Mouse (Mus musculus): Measurements from ENCODE around the gene Sh3bgrl2. TPM values are rescaled to one million over a fixed set of nuclear protein-coding genes. Genes with fewer than 3 reads are reported as not detected.

The Sh3bgrl2 gene
- polyA plus RNA-seq, 1 experiment, result 4.0 TPM

DNA sequence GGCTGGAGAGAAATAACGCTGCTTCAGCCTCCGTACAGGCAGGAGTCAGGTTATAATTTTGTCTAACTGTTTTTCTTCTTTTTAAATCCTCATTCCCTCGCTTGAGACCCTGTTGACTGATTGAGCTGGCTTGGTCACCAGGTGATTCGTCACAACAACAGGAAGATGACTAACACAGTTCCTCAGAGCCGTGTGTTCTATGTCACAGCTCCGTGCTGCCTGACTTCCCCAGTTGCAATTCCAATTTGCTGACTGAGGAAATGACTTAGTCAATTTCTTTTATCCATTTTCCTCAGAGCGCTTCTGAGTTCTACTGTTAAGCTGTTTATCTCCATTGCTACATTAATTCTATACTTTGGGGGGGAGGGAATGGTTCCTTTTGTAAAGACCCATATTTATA is 1.8 kb upstream of the Sh3bgrl2 start:
- H3K4me2 ChIP-seq (ENCODE audit: low read depth), result no peak overlapping the region
- H3K27me3 ChIP-seq (ENCODE audit: control insufficient read depth, insufficient read depth, insufficient read length), result no peaks in the 10 kb centered on the region
- no peak overlapping the region for H3K4me3 ChIP-seq
- no peaks in the 10 kb centered on the region for H3K36me3 ChIP-seq (ENCODE audit: control insufficient read depth, insufficient read depth)
- H3ac ChIP-seq (ENCODE audit: control insufficient read depth, insufficient read length), result no peak overlapping the region
- no peak for TF ChIP-seq TCF3 (IDR thresholded peaks at IDR 0.05; ENCODE audit: insufficient read length, low read depth)
- TF ChIP-seq POLR2A (IDR thresholded peaks at IDR 0.05; ENCODE audit: insufficient read length, low read depth), result no peak
- no peak for TF ChIP-seq MYOG (IDR thresholded peaks at IDR 0.05; ENCODE audit: control insufficient read depth in 1 of 3, insufficient read depth in 1 of 3, insufficient read length in 2 of 3, low read depth in 2 of 3)
- no peak for TF ChIP-seq POLR2AphosphoS2 (IDR thresholded peaks at IDR 0.05; ENCODE audit: insufficient read length, low read depth)
- H3K79me2 ChIP-seq (ENCODE audit: control insufficient read depth, insufficient read depth), result no peaks in the 10 kb centered on the region

DNA sequence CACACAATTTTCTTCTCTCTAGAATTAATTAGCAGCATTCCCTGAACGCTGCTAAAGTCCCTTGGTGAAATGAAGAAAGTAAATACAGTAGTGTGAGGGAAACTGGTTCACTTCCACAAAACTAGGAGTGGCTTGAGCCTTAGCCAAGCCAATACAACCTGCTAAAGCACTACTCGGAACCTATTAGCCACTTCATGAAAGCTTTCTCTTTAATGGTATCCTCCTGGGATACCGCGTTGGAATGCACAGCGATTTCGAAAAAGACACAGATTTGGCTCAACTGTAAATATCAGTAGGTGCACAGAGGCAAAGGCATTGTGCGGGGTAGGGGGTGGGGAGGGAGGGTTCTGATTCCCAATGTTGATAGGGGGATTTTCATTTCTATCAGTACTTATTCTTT is 898 bp upstream of the Sh3bgrl2 start:
- Histone ChIP-seq H3ac (ENCODE audit: control insufficient read depth, insufficient read length) (no peak overlapping the region), H3K4me2 (ENCODE audit: low read depth) (no peak overlapping the region), H3K36me3 (ENCODE audit: control insufficient read depth, insufficient read depth) (no peaks in the 10 kb centered on the region), H3K79me2 (ENCODE audit: control insufficient read depth, insufficient read depth) (no peaks in the 10 kb centered on the region), H3K27me3 (ENCODE audit: control insufficient read depth, insufficient read depth, insufficient read length) (no peaks in the 10 kb centered on the region), H3K4me3 (peak overlapping the region; percentile 38)
- TF ChIP-seq POLR2AphosphoS2 (IDR thresholded peaks at IDR 0.05; ENCODE audit: insufficient read length, low read depth) (no peak), CEBPB (IDR thresholded peaks at IDR 0.05; ENCODE audit: insufficient read depth, poor library complexity, severe bottlenecking) (no peak), TCF12 (IDR thresholded peaks at IDR 0.05; ENCODE audit: insufficient read depth, poor library complexity, severe bottlenecking) (no peak), POLR2A (IDR thresholded peaks at IDR 0.05; ENCODE audit: insufficient read length, low read depth) (no peak), MAX (IDR thresholded peaks at IDR 0.05; ENCODE audit: low read depth) (no peak), TCF3 (IDR thresholded peaks at IDR 0.05; ENCODE audit: insufficient read length, low read depth) (no peak), REST (IDR thresholded peaks at IDR 0.05; ENCODE audit: insufficient read depth, insufficient read length) (no peak), E2F4 (IDR thresholded peaks at IDR 0.05; ENCODE audit: insufficient read depth) (no peak), USF1 (IDR thresholded peaks at IDR 0.05; ENCODE audit: low read depth) (no peak), MYOD1 (IDR thresholded peaks at IDR 0.05; ENCODE audit: control insufficient read depth in 1 of 3, insufficient read length in 2 of 3, low read depth in 2 of 3) (no peak), MYOG (IDR thresholded peaks at IDR 0.05; ENCODE audit: control insufficient read depth in 1 of 3, insufficient read depth in 1 of 3, insufficient read length in 2 of 3, low read depth in 2 of 3) (no peak), SRF (IDR thresholded peaks at IDR 0.05; ENCODE audit: control insufficient read depth, insufficient read length, low read depth) (no peak)

DNA sequence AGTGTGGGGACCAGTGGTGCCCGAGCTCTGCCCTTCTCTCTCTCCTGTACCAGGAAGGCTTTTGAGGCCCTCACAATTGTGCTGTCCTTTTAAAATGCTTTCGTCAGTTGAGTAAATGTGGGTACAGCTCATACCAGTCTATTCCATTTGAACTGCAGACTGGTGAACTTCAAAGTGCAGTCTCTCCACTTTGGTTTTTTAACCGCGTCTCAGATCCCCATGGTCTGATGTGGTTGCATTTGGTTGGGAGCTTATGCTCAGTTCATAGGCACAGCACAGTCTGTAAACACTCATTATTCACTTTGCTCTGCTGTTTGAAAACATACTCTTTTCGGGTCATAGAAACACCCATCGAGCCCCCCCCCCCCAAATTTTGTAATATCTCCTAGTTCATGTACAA is 1.7 kb downstream of the Sh3bgrl2 start:
- Histone ChIP-seq H3K36me3 (ENCODE audit: control insufficient read depth, insufficient read depth) (no peaks in the 10 kb centered on the region), H3ac (ENCODE audit: control insufficient read depth, insufficient read length) (no peak overlapping the region), H3K4me2 (ENCODE audit: low read depth) (peak overlapping the region; percentile 74), H3K27me3 (ENCODE audit: control insufficient read depth, insufficient read depth, insufficient read length) (no peaks in the 10 kb centered on the region), H3K4me3 (no peak overlapping the region), H3K79me2 (ENCODE audit: control insufficient read depth, insufficient read depth) (no peaks in the 10 kb centered on the region)
- TF ChIP-seq CEBPB (IDR thresholded peaks at IDR 0.05; ENCODE audit: insufficient read depth, poor library complexity, severe bottlenecking), result no peak
- TF ChIP-seq MYOD1 (IDR thresholded peaks at IDR 0.05; ENCODE audit: control insufficient read depth in 1 of 3, insufficient read length in 2 of 3, low read depth in 2 of 3), result no peak
- no peak for TF ChIP-seq SRF (IDR thresholded peaks at IDR 0.05; ENCODE audit: control insufficient read depth, insufficient read length, low read depth)
- TF ChIP-seq POLR2AphosphoS2 (IDR thresholded peaks at IDR 0.05; ENCODE audit: insufficient read length, low read depth), result no peak
- no peak for TF ChIP-seq REST (IDR thresholded peaks at IDR 0.05; ENCODE audit: insufficient read depth, insufficient read length)
- no peak for TF ChIP-seq MAX (IDR thresholded peaks at IDR 0.05; ENCODE audit: low read depth)
- no peak for TF ChIP-seq USF1 (IDR thresholded peaks at IDR 0.05; ENCODE audit: low read depth)
- no peak for TF ChIP-seq TCF3 (IDR thresholded peaks at IDR 0.05; ENCODE audit: insufficient read length, low read depth)
- TF ChIP-seq MYOG (IDR thresholded peaks at IDR 0.05; ENCODE audit: control insufficient read depth in 1 of 3, insufficient read depth in 1 of 3, insufficient read length in 2 of 3, low read depth in 2 of 3), result no peak
- TF ChIP-seq POLR2A (IDR thresholded peaks at IDR 0.05; ENCODE audit: insufficient read length, low read depth), result no peak
- TF ChIP-seq E2F4 (IDR thresholded peaks at IDR 0.05; ENCODE audit: insufficient read depth), result no peak
- no peak for TF ChIP-seq TCF12 (IDR thresholded peaks at IDR 0.05; ENCODE audit: insufficient read depth, poor library complexity, severe bottlenecking)

DNA sequence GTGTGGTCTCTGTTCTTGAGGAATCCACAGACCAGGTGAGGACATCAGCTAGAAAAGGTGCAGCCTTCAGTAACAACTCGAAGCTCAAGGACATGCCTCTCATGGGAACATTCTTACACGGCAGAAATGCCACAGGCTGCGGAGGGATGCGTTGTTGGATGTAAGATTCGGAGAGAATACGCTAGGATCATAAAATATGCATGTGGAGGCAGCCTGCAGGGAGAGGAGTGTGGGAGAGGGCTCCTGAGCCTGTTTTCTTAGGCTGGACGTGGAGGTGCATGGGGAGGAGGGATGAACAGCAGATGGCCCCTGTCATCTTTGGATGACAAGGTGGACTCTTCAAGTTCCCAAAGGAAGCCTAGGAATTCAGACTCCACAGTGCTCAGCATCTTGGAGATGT is 3.0 kb downstream of the Sh3bgrl2 start:
- H3K4me2 ChIP-seq (ENCODE audit: low read depth), result no peak overlapping the region
- no peaks in the 10 kb centered on the region for H3K27me3 ChIP-seq (ENCODE audit: control insufficient read depth, insufficient read depth, insufficient read length)
- H3K79me2 ChIP-seq (ENCODE audit: control insufficient read depth, insufficient read depth), result no peaks in the 10 kb centered on the region
- no peak overlapping the region for H3K4me3 ChIP-seq
- TF ChIP-seq MYOD1 (IDR thresholded peaks at IDR 0.05; ENCODE audit: control insufficient read depth in 1 of 3, insufficient read length in 2 of 3, low read depth in 2 of 3) (no peak), POLR2A (IDR thresholded peaks at IDR 0.05; ENCODE audit: insufficient read length, low read depth) (no peak), MAX (IDR thresholded peaks at IDR 0.05; ENCODE audit: low read depth) (no peak), POLR2AphosphoS2 (IDR thresholded peaks at IDR 0.05; ENCODE audit: insufficient read length, low read depth) (no peak), E2F4 (IDR thresholded peaks at IDR 0.05; ENCODE audit: insufficient read depth) (no peak), USF1 (IDR thresholded peaks at IDR 0.05; ENCODE audit: low read depth) (no peak), MYOG (IDR thresholded peaks at IDR 0.05; ENCODE audit: control insufficient read depth in 1 of 3, insufficient read depth in 1 of 3, insufficient read length in 2 of 3, low read depth in 2 of 3) (no peak), CEBPB (IDR thresholded peaks at IDR 0.05; ENCODE audit: insufficient read depth, poor library complexity, severe bottlenecking) (no peak), TCF3 (IDR thresholded peaks at IDR 0.05; ENCODE audit: insufficient read length, low read depth) (no peak), SRF (IDR thresholded peaks at IDR 0.05; ENCODE audit: control insufficient read depth, insufficient read length, low read depth) (no peak), REST (IDR thresholded peaks at IDR 0.05; ENCODE audit: insufficient read depth, insufficient read length) (no peak)
- H3K36me3 ChIP-seq (ENCODE audit: control insufficient read depth, insufficient read depth), result no peaks in the 10 kb centered on the region
- no peak overlapping the region for H3ac ChIP-seq (ENCODE audit: control insufficient read depth, insufficient read length)

DNA sequence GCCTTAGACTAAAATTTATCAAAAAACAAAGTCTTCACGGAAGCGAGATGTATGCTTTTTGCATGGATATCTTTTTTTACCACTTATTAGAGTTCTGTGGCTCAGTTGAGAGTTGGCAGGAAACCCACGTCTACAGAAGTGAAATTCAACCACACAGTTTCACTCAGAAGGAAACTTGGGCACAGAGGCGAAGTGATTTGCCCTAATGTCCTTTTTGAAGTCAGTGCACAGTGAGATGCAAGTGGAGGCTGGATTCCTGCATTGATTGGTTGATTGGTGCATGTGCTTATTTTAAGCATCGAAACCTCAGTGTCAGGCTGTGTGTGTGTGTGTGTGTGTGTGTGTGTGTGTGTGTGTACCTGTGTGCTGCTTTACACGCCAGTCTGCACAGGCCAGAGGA is 3.5 kb downstream of the Sh3bgrl2 start:
- H3K36me3 ChIP-seq (ENCODE audit: control insufficient read depth, insufficient read depth), result no peaks in the 10 kb centered on the region
- TF ChIP-seq MAX (IDR thresholded peaks at IDR 0.05; ENCODE audit: low read depth) (no peak), E2F4 (IDR thresholded peaks at IDR 0.05; ENCODE audit: insufficient read depth) (no peak), TCF12 (IDR thresholded peaks at IDR 0.05; ENCODE audit: insufficient read depth, poor library complexity, severe bottlenecking) (no peak), MYOD1 (IDR thresholded peaks at IDR 0.05; ENCODE audit: control insufficient read depth in 1 of 3, insufficient read length in 2 of 3, low read depth in 2 of 3) (no peak), USF1 (IDR thresholded peaks at IDR 0.05; ENCODE audit: low read depth) (no peak), SRF (IDR thresholded peaks at IDR 0.05; ENCODE audit: control insufficient read depth, insufficient read length, low read depth) (no peak), POLR2AphosphoS2 (IDR thresholded peaks at IDR 0.05; ENCODE audit: insufficient read length, low read depth) (no peak), TCF3 (IDR thresholded peaks at IDR 0.05; ENCODE audit: insufficient read length, low read depth) (no peak), POLR2A (IDR thresholded peaks at IDR 0.05; ENCODE audit: insufficient read length, low read depth) (no peak), CEBPB (IDR thresholded peaks at IDR 0.05; ENCODE audit: insufficient read depth, poor library complexity, severe bottlenecking) (no peak), MYOG (IDR thresholded peaks at IDR 0.05; ENCODE audit: control insufficient read depth in 1 of 3, insufficient read depth in 1 of 3, insufficient read length in 2 of 3, low read depth in 2 of 3) (no peak), REST (IDR thresholded peaks at IDR 0.05; ENCODE audit: insufficient read depth, insufficient read length) (no peak)
- no peak overlapping the region for H3K4me2 ChIP-seq (ENCODE audit: low read depth)
- no peaks in the 10 kb centered on the region for H3K79me2 ChIP-seq (ENCODE audit: control insufficient read depth, insufficient read depth)
- H3ac ChIP-seq (ENCODE audit: control insufficient read depth, insufficient read length), result no peak overlapping the region
- no peaks in the 10 kb centered on the region for H3K27me3 ChIP-seq (ENCODE audit: control insufficient read depth, insufficient read depth, insufficient read length)
- no peak overlapping the region for H3K4me3 ChIP-seq

Data from myocyte (in vitro differentiated cells).